Mouse (Mus musculus): Measurements from ENCODE around the gene Pbld1. TPM values are rescaled to one million over a fixed set of nuclear protein-coding genes. Genes with fewer than 3 reads are reported as not detected.

Gene Pbld1
- total RNA-seq (2017) = 2.8 to 12.5 TPM in 2 of 3 replicates, not detected in the other

DNA sequence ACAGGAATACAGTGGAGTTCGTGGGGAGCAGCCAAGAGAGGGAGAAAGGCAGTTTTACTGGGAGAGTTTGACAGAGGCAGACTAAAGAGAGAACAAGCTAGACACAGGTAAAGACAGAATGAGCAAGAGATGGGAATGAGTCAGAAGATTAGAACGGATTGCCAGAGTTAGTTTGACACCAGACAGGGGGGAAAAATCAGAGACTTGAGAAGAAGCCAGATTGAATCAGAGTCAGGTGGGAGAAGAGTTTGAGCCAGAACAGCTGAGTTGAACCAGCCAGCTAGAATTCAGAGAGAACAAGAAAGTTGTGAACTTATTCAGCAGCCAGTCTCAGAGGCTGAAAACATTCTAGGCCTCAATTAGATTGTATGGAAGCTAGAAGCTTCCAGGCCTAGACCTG is at the start of gene Pbld1:
Gene Pbld1, plus strand, starts transcription at position 301 of the 400 bp plus-strand sequence.
- no peak for ATAC-seq (replicated peaks; ENCODE audit: insufficient number of reproducible peaks, low FRiP score, low TSS enrichment, poor library complexity, severe bottlenecking)

DNA sequence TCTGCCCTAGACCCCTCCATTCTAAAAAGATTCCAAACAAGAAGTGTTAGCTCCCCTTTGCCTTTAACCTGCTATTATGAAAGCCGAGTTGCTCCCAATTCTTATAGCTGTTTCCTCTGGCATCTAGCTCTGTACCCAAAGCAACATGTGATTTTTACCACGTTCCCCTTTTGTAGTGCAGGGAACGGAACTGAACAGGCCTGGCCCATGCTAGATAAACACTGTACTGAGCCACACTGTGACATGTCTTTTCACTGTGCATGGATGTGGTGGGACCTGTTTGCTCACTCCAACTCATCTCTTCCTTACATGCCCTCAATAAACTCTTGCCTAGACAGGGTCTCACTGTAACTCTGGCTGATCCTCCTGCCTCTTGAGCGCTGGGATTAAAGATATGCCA is 49.7 kb upstream of the Pbld1 start:
- no peak for ATAC-seq (replicated peaks; ENCODE audit: insufficient number of reproducible peaks, low FRiP score, low TSS enrichment, poor library complexity, severe bottlenecking)

DNA sequence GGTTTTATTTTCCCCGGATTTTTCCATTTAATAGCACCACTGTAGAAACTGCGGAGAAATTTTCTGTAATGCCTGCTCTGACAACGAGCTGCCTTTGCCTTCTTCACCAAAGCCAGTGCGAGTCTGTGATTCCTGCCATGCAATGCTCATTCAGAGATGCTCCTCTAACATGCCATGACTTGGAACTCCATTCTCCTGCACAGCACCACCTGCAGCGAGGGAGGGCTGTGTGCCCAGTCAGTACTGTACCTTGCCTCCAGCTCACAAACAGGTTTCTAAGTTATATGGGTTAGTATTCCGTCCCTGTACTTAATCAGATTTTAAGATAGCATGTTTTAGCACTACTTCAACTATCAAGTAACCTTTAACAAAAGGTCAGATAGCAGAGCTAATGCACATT is 48.4 kb upstream of the Pbld1 start:
- ATAC-seq (replicated peaks; ENCODE audit: insufficient number of reproducible peaks, low FRiP score, low TSS enrichment, poor library complexity, severe bottlenecking) = no peak

DNA sequence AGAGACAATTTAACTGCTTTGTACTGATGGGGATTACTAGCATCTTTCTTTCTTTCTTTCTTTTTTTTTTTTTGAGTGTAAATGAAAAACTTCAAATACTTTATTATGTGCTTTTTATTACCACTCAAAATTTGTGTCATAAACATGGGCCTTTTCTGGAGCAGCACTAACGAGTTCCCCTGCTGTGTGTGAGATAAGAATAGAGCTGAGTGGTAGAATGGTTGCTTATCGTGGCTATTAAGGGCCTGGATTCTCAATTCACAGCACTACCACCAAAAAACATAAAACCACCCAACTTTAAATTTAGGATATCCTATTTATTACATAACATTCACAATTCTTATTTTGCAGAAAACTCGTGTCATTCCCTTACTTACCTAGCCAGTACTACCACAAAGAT is 46.5 kb upstream of the Pbld1 start:
- ATAC-seq (replicated peaks; ENCODE audit: insufficient number of reproducible peaks, low FRiP score, low TSS enrichment, poor library complexity, severe bottlenecking) = no peak

DNA sequence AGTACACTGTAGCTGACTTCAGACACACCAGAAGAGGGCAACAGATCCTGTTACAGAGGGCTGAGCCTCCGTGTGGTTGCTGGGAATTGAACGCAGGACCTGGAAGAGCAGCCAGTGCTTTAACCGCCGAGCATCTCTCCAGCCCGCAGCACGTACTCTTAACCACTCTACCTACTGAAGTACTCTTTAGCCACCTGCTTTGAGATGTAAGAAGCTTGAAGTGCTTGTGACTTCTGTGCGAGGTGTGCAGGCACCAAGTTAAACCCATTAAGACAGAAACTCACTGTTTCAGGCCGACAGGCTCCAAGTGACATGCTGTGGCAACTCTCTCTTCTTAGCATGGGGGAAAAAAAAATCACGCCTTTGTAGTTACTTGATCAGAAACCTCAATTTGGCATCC is 45.8 kb upstream of the Pbld1 start:
- no peak for ATAC-seq (replicated peaks; ENCODE audit: insufficient number of reproducible peaks, low FRiP score, low TSS enrichment, poor library complexity, severe bottlenecking)

DNA sequence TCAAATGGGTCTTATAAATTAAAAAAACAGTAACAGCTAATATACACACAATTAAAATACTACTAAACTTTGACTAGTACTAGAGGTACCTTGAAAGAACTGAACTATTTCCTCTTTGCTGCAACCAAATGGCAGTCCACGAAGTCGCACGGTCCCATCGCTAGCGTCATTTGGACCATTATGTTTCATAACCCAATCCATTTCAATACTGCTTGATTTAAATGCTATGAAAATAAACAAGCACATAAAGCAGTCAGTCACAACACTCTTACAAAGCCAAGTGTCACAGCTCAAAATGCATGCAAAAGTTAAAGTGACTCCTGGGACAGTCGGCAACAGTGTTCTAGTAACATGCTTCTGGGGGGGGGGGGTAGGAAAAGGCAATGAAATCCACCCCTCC is 40.7 kb upstream of the Pbld1 start:
- no peak for ATAC-seq (replicated peaks; ENCODE audit: insufficient number of reproducible peaks, low FRiP score, low TSS enrichment, poor library complexity, severe bottlenecking)

DNA sequence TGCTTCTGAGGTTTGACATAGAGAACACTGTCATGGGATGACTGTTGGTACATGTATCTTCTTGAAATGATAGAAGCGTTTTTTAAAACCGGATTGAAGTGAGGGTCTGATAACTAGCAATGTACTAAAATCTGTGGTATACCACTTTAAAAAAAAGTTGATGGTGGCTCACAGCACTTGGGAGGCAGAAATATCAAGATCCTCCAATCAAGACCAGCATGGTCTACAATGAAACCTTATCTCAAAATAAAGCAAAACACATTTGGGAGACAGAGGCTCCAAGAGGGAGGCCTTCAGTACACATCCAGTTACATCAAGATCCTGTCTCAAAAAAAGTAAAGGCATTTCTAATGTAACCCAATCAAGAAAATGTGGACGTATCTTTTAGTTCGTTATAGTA is 38.3 kb upstream of the Pbld1 start:
- ATAC-seq (replicated peaks; ENCODE audit: insufficient number of reproducible peaks, low FRiP score, low TSS enrichment, poor library complexity, severe bottlenecking) = no peak

DNA sequence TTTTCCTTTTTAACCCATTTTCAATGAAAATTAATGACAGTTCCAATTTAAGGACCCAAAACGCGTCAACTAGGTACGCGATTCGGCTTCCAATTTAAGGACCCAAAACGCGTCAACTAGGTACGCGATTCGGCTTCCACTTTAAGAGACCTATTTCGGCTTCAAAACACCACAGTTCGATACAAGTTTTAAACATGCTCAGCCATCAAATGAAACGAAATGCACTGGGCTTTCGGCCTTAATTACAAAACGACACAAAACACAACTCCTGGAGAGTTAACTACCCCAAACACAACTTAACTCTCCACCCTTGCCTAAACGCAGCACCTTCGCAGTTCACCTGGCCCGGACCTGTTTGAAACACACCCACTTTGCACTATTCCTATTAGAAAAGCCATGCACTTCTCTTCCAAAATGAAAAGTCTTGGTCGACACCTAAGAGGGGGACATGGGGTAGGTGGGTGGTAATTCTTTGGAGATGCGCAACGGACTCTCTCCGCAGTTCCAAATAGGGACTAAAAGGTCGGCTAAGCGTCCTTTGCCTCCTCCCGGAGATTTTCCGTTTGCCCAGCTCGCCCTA is 37.3 kb upstream of the Pbld1 start:
- no peak for ATAC-seq (replicated peaks; ENCODE audit: insufficient number of reproducible peaks, low FRiP score, low TSS enrichment, poor library complexity, severe bottlenecking)

DNA sequence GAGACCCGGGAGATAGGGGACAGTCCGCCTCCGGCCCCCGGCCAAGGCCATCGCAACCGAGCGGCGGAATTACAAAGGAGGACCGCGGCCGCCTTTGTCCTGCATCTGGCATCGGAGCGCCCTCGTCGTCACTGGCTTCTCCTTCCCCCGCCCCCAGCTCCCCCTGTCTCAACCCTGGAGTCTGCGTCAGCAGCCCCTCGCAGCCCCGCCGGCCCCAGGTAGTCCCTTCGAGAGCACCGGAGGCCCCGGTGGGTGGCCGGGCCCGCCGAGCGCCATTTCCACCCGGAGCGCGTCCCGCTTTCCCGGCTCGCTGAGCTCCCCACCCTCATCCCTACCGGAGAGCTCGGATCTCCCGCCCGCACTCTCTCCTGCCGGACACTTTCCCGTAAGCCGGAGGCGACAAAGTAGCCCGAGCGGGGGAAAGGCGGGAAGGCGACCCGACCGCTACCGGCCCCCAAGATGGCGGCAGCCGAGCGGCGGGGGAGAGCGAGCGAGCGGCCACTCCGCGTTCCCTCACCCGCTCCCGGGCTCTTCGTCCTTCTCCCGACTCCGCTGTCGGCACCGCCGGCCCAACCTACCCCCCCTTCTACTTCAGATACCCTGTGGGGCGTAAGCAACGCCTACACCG is 36.7 kb upstream of the Pbld1 start:
- ATAC-seq (replicated peaks; ENCODE audit: insufficient number of reproducible peaks, low FRiP score, low TSS enrichment, poor library complexity, severe bottlenecking) = no peak; the same call in none of the 2 replicates

DNA sequence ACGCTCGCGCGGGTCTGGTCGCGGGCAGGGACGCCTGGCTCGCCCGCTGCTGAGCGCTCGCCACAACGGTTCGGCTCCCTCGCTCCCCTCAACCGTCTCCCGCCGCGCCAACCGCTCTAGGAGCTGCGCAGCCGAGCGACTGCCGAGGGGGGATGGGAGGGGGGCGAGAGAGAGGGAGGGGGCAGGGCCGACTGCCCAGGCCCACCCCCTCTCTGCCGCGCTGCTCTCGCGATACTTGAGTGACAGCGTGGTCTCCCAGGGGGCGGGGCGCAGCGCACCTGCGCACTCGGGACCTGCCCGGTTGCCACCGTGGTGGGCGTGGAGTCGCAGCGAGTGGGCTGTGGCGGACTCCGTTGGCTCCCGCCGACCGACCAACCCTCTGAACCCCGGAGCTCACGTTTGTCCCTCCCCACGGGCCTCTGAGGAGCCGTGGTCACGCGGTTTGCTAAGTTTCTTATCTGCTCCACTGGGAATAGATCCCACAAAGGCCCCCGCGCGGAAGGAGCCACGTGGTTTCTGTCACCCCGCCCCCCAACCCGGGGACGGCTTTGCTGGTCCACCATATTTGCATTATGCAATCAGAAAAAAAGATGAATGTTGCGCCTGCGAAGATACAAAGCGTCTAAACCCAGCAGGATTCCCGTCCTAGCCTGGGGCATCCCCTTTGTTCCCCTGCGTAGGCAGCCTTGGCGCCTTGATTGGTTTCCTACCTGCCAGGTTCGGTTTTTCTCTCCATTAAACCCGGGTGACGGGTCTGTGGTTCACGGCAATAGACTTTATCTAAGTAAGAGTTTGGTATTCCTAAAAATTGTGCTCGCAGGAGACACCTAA is 36.0 kb upstream of the Pbld1 start, which contains the start of the genes Hnrnph3 and Pbld2:
Gene Hnrnph3, minus strand, starts transcription at position 469 of the 831 bp plus-strand sequence.
Gene Pbld2, plus strand, starts transcription at position 567 of the 831 bp plus-strand sequence.
- peak; percentile 84 for ATAC-seq (replicated peaks; ENCODE audit: insufficient number of reproducible peaks, low FRiP score, low TSS enrichment, poor library complexity, severe bottlenecking)

DNA sequence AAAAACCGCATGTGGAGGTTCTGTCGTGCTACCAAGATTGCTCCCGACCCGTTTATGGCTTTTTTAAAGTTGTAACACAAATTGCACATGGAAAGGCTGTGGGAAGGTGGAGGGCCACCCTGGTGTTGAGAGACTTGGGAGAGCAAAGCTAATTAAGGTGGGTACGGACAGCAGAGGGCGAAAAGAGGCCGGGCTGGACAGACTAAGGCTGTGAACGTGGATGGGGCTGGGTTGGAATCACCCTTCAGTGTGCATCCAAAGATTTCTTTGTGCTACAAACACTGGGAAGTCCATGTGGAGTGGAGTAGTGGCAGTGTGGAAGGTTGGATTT is 35.4 kb upstream of the Pbld1 start:
- peak; percentile 10; the same call in 1 of the 2 replicates for ATAC-seq (replicated peaks; ENCODE audit: insufficient number of reproducible peaks, low FRiP score, low TSS enrichment, poor library complexity, severe bottlenecking)

DNA sequence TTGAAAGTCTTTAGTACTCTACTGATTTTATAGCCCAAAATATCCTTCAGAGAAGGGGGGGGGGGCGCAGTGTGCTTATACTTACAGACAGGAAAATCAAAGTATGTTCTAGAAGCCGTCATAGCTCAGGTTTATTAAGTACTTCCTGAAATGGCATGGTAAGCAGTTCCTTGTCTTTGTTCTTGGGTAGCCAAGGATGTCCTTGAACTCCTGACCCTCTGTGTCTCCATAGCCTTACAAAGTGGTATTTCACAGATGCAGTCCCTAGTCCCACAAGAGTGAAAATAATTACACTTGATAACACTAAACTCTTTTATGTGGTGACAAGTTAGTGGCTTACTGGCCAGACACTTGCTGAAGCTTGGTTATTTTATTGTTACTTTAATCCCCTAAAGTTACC is 34.9 kb upstream of the Pbld1 start:
- no peak for ATAC-seq (replicated peaks; ENCODE audit: insufficient number of reproducible peaks, low FRiP score, low TSS enrichment, poor library complexity, severe bottlenecking)

DNA sequence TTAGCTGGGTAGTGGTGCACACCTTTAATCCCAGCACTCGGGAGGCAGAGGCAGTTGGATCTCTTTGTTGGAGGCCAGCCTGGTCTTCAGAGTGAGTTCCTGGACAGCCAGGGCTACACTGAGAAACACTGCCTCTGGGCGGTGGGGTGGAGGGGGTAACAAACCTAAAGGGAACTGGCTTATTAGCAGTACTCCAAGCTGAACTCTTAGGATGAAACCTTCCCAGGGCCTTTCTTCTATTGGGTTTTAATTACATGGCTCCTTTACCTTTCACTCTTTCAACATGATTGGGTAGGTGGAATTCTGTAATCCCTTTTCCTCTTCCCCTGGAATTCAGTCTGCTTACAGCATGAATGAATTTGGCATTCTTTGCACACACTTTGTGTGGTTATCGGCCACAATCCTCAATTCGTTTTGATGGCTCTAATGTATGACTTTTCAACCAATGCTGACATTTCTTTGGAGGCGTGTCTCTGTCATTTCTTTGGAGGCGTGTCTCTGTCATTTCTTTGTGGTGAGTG is 34.4 kb upstream of the Pbld1 start:
- ATAC-seq (replicated peaks; ENCODE audit: insufficient number of reproducible peaks, low FRiP score, low TSS enrichment, poor library complexity, severe bottlenecking) = no peak

DNA sequence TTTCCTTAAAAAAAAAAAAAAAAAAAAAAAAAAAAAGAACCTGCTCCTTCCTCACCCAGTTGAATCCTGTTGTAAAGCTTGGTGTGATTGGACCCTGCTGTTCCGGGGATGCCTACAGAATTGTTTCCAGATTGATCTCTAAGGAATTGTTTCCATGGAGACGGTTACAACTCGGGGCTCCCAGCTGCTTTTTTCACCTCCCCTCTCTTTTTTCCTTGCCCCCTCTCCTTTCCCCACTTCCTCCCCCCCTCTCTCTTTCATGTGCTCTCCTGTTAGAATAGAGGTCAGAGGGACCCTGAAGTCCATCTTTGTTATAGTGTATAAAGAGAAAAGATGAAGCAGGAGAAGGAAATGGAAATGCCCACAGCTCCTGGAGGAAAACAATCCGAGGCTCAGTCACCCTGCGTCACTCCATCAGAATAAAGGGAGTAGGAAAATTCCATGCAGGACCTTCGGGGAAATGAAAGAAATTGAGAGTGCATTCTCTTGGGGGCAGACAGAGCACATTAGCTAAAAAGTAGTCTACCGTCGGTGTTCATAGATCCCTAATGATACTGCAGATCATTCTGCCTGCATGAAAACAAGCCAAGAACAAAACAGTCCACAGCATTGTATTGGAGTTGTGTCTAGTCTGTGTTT is 33.7 kb upstream of the Pbld1 start:
- ATAC-seq (replicated peaks; ENCODE audit: insufficient number of reproducible peaks, low FRiP score, low TSS enrichment, poor library complexity, severe bottlenecking) = no peak

DNA sequence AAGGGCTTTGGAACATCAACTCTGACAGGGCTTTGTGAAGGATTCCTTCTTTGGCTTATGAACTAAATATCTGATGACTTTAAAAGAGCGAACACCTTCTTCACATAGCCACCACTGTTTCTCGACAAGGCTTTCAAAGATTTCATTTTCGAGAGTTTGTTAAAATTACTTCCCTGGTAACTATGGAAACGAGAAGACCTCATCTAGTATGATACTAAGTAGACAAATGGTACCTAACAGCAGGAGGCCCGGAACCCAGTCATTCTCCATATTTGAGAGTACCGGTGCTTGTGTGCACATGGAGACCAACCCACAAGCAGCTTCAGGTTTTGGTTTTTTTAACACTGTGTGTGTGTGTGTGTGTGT is 33.2 kb upstream of the Pbld1 start:
- ATAC-seq (replicated peaks; ENCODE audit: insufficient number of reproducible peaks, low FRiP score, low TSS enrichment, poor library complexity, severe bottlenecking) = no peak

DNA sequence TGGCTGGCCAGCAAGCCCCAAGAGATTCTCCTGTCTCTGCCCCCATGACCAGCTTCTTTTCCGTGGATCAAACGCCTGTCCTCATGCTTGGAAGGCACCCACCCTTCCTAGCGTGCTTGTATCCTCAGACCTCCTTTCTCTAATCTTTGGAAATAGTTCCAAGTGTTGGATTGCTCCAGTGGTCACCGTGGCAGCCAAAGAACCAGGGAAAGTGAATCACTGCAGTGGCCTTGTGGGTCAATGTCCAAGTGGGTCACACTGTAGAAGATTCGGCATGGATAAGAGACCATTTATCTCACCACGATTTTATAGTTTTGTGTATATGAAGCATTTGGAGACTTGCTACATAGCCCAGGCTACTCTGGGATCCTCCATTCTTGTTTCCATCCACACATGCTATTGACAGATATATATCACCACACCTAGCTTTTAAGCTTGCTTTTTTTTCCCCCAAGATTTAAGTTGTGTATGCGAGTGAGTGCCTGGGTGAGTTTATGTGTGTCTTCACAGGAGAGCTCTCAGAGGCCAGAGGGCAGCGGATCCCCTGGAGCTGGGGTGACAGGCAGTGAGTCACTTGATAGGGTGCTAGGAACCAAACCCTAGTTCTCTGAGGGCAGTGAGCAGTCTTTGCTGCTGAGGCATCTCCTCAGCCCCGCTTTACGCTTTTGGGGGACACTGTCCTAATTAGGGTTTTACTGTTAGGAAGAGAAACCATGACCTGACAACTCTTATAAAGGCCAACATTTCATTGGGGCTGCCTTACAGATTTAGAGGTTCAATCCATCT is 32.4 kb upstream of the Pbld1 start:
- ATAC-seq (replicated peaks; ENCODE audit: insufficient number of reproducible peaks, low FRiP score, low TSS enrichment, poor library complexity, severe bottlenecking) = no peak

DNA sequence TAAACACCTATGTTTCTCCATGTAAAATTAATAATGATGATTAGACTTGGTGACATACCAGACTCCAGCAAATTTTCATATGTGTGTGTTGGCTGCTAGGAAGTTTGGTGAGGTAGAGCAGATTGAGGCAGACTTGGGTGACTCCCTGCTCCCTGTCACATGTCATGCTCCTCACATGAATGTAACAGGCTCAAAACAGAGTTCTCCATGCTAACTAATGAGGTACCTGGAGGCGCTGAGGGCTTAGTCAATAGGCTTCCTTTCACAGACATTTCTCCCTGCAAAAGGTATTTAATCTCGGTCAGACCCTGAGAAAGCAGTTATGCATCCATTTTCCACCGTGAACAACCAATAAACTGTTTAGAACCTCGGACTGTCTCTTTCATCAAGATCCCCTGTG is 31.6 kb upstream of the Pbld1 start:
- no peak for ATAC-seq (replicated peaks; ENCODE audit: insufficient number of reproducible peaks, low FRiP score, low TSS enrichment, poor library complexity, severe bottlenecking)

DNA sequence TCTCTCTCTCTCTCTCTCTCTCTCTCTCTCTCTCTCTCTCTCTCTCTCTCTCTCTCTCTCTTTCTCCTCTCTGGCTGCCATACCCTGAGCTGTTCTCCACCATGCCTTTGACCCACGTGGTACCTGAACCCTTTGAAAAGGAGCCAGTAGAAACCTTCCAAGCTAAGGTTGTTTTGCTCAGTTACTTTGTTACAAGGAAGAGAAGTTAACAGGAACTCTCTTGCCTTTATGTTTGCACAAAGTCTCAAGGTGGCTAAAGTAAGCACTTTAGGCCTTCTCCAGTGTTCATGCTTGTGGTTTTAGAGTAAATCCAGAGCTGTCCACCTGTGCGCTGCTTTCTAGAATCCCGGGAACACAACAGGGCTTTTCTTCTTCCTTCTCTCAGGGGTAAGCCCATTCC is 27.7 kb upstream of the Pbld1 start:
- no peak for ATAC-seq (replicated peaks; ENCODE audit: insufficient number of reproducible peaks, low FRiP score, low TSS enrichment, poor library complexity, severe bottlenecking)

DNA sequence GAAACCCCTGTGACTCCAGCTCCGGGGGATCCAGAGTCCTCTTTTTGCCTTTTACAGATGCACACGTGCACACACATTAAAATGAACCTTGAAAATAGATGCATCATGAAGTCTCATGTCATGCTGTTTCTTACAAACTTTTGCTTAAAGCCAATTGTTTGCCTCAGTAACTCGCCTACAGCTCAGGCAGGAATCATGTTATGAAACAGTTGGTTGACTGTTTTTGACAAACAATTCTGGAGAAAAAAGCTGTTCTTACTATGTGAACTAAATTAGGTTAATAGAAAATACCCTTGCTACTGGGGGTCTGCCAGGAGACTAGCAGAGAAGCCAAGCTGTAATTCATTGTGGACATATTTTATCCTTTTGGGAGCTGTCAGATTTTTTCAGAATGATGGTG is 27.0 kb upstream of the Pbld1 start:
- ATAC-seq (replicated peaks; ENCODE audit: insufficient number of reproducible peaks, low FRiP score, low TSS enrichment, poor library complexity, severe bottlenecking) = no peak
